Mouse (Mus musculus) adrenal gland, adult 18-20 months (tissue): ENCODE measurements around the gene Il3. TPM values are rescaled to one million over a fixed set of nuclear protein-coding genes. Genes with fewer than 3 reads are reported as not detected.

Experiments
- DNase-seq, 2 experiments: peaks; one replicate each; pipeline ENCODE4 v3.0.0; 2021 to 2022; ENCODE audit warnings: low spot score in 2 of 2
- total RNA-seq, 2 experiments: library from RNA; stranded (reverse); gene quantifications; 1 replicate in 1 of 2; 2 replicates in 1 of 2; pipeline ENCODE4 v1.2.3; 2021

Gene Il3
- total RNA-seq, 2 experiments from 2014 or later: not detected

- DNase-seq: no peak
Measured at GRCm38 (mm10) chr11:54219191-54219590, 47.9 kb downstream of the Il3 start.

DNA sequence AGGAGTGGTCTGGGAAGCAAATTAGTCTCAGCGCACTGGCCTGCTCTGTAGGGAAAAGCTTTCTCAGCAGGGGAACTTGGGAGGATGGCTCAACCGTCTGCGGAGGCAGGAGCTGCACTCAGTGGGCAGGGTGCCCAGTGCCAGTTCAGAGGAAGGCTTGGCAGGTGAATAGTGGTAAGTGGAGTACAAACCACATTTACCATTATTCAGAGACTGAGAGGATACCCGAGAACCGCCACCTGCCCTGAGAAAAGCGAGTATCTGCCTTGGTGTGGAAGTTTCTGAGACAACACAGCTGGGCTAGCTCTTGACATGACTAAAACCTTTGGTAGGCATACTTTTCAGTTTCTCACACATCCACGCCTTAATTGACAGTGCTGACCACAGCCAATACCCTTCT lies 49.7 kb downstream of the Il3 start:
- no peak for DNase-seq

GRCm38 (mm10) chr11:54216091-54216490 lies 51.0 kb downstream of the Il3 start:
- no peak for DNase-seq

Other genes starting within 250 kb of the Il3 start
- 1 to 10 TPM; 7.4 to 7.8 TPM for gene Slc22a4, start 239.2 kb downstream of the Il3 start, total RNA-seq
- gene Pdlim4, start 198.3 kb downstream of the Il3 start, total RNA-seq: 1 to 10 TPM; 7.0 to 7.6 TPM
- gene P4ha2, start 167.2 kb downstream of the Il3 start, total RNA-seq: 10 to 100 TPM; 40.8 to 64.8 TPM
- gene Csf2, start 17.6 kb downstream of the Il3 start, total RNA-seq: not detected
- gene Acsl6, start 36.5 kb upstream of the Il3 start, total RNA-seq: 1 to 10 TPM; 4.7 to 7.7 TPM
- not detected for gene Meikin, start 103.4 kb upstream of the Il3 start, total RNA-seq
- gene Fnip1, start 170.9 kb upstream of the Il3 start, total RNA-seq: 10 to 100 TPM; 26.8 to 31.1 TPM